Mouse (Mus musculus) spleen, adult 2 months (tissue): ENCODE data around the gene Elmo1. TPM values are rescaled to one million over a fixed set of nuclear protein-coding genes. Genes with fewer than 3 reads are reported as not detected.
A peak's percentile ranks its signal among the peaks of the same experiment; 100 is the strongest.

Experiments used
- DNase-seq, 2 experiments: peaks; one replicate each; pipeline versions ENCODE4 v3.0.0 to v3.0.0-alpha.2; 2012 to 2021; ENCODE audit warnings: low spot score in 2 of 2, low read depth in 1 of 2
- H3K27ac ChIP-seq: fragments of 200-500 bp; 2 replicates; pipeline ENCODE4 v1.5.1; 2012; ENCODE audit warnings: low read length, inconsistent platforms; ENCODE audit not compliant: insufficient read depth
- H3K27me3 ChIP-seq: fragments of 200-500 bp; 2 replicates; pipeline ENCODE4 v1.6.1; 2012; ENCODE audit warnings: mild to moderate bottlenecking, moderate library complexity, low read length, inconsistent platforms; ENCODE audit not compliant: control insufficient read depth, insufficient read depth
- H3K36me3 ChIP-seq: fragments of 200-500 bp; 2 replicates; pipeline ENCODE4 v1.6.1; 2012; ENCODE audit warnings: mild to moderate bottlenecking, low read length, inconsistent platforms; ENCODE audit not compliant: control insufficient read depth, insufficient read depth
- H3K4me1 ChIP-seq: fragments of 200-500 bp; 2 replicates; pipeline ENCODE4 v1.6.1; 2011; ENCODE audit warnings: inconsistent platforms; ENCODE audit not compliant: control insufficient read depth, insufficient read depth, insufficient read length
- H3K4me3 ChIP-seq: fragments of 200-500 bp; 2 replicates; pipeline ENCODE4 v1.5.1; 2011; ENCODE audit warnings: mild to moderate bottlenecking, inconsistent platforms; ENCODE audit not compliant: insufficient read depth, insufficient read length; ENCODE audit errors: extremely low read depth
- CTCF ChIP-seq: fragments of 200-500 bp; IDR thresholded peaks from 2 replicates; pipeline ENCODE4 v1.5.1; 2011; ENCODE audit warnings: mild to moderate bottlenecking, inconsistent platforms; ENCODE audit not compliant: insufficient read depth, insufficient read length, insufficient replicate concordance; ENCODE audit errors: extremely low read depth
- POLR2A ChIP-seq: fragments of 200-500 bp; IDR thresholded peaks from 2 replicates; pipeline ENCODE4 v1.6.1; 2011; ENCODE audit warnings: low read depth, low read length, inconsistent platforms
- WGBS: fragments of 180-500 bp; shearing (Covaris S2); methylation state at CpG from one replicate; pipeline ENCODE4 v1.1.7; 2018; 5-methylcytosine and 5-hydroxymethylcytosine counted together
- polyA plus RNA-seq: library from polyadenylated mRNA; depleted of rRNA; stranded (reverse); fragments of >200 nt; gene quantifications from 2 replicates; pipeline ENCODE4 v1.2.3, GENCODE M21; 2012

The Elmo1 gene
- polyA plus RNA-seq, 1 experiment: 33.3 TPM

- Histone ChIP-seq H3K4me1 (peaks cover 3% of the 10 kb centered on the region; the same call in 1 of the 2 replicates), H3K4me3 (no peak overlapping the region), H3K27ac (peak overlapping the region; percentile 8; the same call in 1 of the 2 replicates), H3K27me3 (no peaks in the 10 kb centered on the region), H3K36me3 (peaks cover 9% of the 10 kb centered on the region)
- DNase-seq: no peak
- no peak for TF ChIP-seq CTCF
- TF ChIP-seq POLR2A: no peak
Measured at GRCm38 (mm10) chr13:20250069-20250668, 159.8 kb downstream of the Elmo1 start.

GRCm38 (mm10) chr13:20254911-20255310 lies 164.5 kb downstream of the Elmo1 start:
- no peak for DNase-seq
- Histone ChIP-seq H3K27ac (no peak overlapping the region), H3K36me3 (peaks cover 11% of the 10 kb centered on the region), H3K4me1 (peaks cover 3% of the 10 kb centered on the region; the same call in 1 of the 2 replicates), H3K27me3 (no peaks in the 10 kb centered on the region), H3K4me3 (no peak overlapping the region)
- 90% methylated on average over 6 of the region's 6 CpGs for WGBS
- TF ChIP-seq POLR2A (no peak), CTCF (no peak)

GRCm38 (mm10) chr13:20255380-20255779 lies 165.0 kb downstream of the Elmo1 start:
- 90% methylated on average over 3 of the region's 3 CpGs for WGBS
- no peak for TF ChIP-seq POLR2A
- TF ChIP-seq CTCF: no peak
- no peak for DNase-seq
- peaks cover under 1% of the 10 kb centered on the region; the same call in 1 of the 2 replicates for H3K4me1 ChIP-seq
- peaks cover 11% of the 10 kb centered on the region for H3K36me3 ChIP-seq
- H3K4me3 ChIP-seq: no peak overlapping the region
- H3K27me3 ChIP-seq: no peaks in the 10 kb centered on the region
- no peak overlapping the region for H3K27ac ChIP-seq

- no peak for TF ChIP-seq POLR2A
- TF ChIP-seq CTCF: no peak
- no peaks in the 10 kb centered on the region for H3K27me3 ChIP-seq
- H3K4me3 ChIP-seq: no peak overlapping the region
- no peak overlapping the region for H3K27ac ChIP-seq
- no peak for DNase-seq
- no peaks in the 10 kb centered on the region for H3K4me1 ChIP-seq
- H3K36me3 ChIP-seq: peaks cover 6% of the 10 kb centered on the region
- 83% methylated on average over 4 of the region's 4 CpGs for WGBS
Measured at GRCm38 (mm10) chr13:20256613-20257012, 166.2 kb downstream of the Elmo1 start.

- no peak overlapping the region for H3K27ac ChIP-seq
- no peak for DNase-seq
- TF ChIP-seq POLR2A (no peak), CTCF (no peak)
- H3K36me3 ChIP-seq: peaks cover 10% of the 10 kb centered on the region
- no peak overlapping the region for H3K4me3 ChIP-seq
- 95% methylated on average over 8 of the region's 8 CpGs for WGBS
- no peaks in the 10 kb centered on the region for H3K27me3 ChIP-seq
- no peaks in the 10 kb centered on the region for H3K4me1 ChIP-seq
Measured at GRCm38 (mm10) chr13:20257562-20258525, 167.4 kb downstream of the Elmo1 start.

GRCm38 (mm10) chr13:20263173-20263572 lies 172.8 kb downstream of the Elmo1 start:
- Histone ChIP-seq H3K36me3 (peaks cover 7% of the 10 kb centered on the region), H3K27ac (no peak overlapping the region), H3K4me1 (no peaks in the 10 kb centered on the region), H3K27me3 (no peaks in the 10 kb centered on the region), H3K4me3 (no peak overlapping the region)
- no peak for DNase-seq
- TF ChIP-seq CTCF (no peak), POLR2A (no peak)
- WGBS: 97% methylated on average over 1 of the region's 1 CpGs

- TF ChIP-seq POLR2A (no peak), CTCF (no peak)
- no peaks in the 10 kb centered on the region; the same call in 1 of the 2 replicates for H3K36me3 ChIP-seq
- 88% methylated on average over 6 of the region's 6 CpGs for WGBS
Measured at GRCm38 (mm10) chr13:20270148-20270547, 179.8 kb downstream of the Elmo1 start.

More at GRCm38 (mm10) chr13:20270148-20270547, 179.8 kb downstream of the Elmo1 start:
- no peak overlapping the region for H3K4me3 ChIP-seq
- DNase-seq: no peak
- no peaks in the 10 kb centered on the region for H3K27me3 ChIP-seq
- no peaks in the 10 kb centered on the region for H3K4me1 ChIP-seq
- H3K27ac ChIP-seq: no peak overlapping the region
